Mouse (Mus musculus): ENCODE measurements around the gene Unc50. TPM values are rescaled to one million over a fixed set of nuclear protein-coding genes. Genes with fewer than 3 reads are reported as not detected.

Gene Unc50
- total RNA-seq, 1 experiment = 66.5 TPM

GRCm38 (mm10) chr1:37409647-37410046 lies 20.3 kb upstream of the Unc50 start:
- Histone ChIP-seq H3K9ac (ENCODE audit: insufficient read depth, low read depth, low read length, poor library complexity, severe bottlenecking) (no peak overlapping the region), H3K9me3 (ENCODE audit: control insufficient read depth, insufficient read depth, low read depth, low read length) (no peaks in the 10 kb centered on the region), H3K4me3 (ENCODE audit: insufficient read depth in 1 of 2, low read depth in 1 of 2, low read length in 2 of 2, poor library complexity in 1 of 2, severe bottlenecking in 1 of 2) (no peak overlapping the region), H3K4me1 (ENCODE audit: control insufficient read depth in 2 of 2, insufficient read depth in 2 of 2, low read length in 2 of 2, poor library complexity in 1 of 2) (peaks cover 2 to 3% of the 10 kb centered on the region in 2 experiments; a peak in 2 of 4 replicates), H3K36me3 (ENCODE audit: control insufficient read depth, insufficient read depth, low read length, poor library complexity, severe bottlenecking) (no peaks in the 10 kb centered on the region), H3K27ac (ENCODE audit: insufficient read depth, low read depth, low read length, poor library complexity, severe bottlenecking) (no peak overlapping the region)
- in situ Hi-C loops (cut with MboI; ENCODE audit: low sequenced_read_pairs in 2 of 2, unreplicated experiment in 2 of 2) = loop anchor here in 1 of 2 experiments (10.0 kb wide), 1 partner anchor 135 kb away; no protein-coding TSS in a partner anchor
- DNase-seq (ENCODE audit: low read depth, low spot score) = no peak
- TF ChIP-seq CHD2 (IDR thresholded peaks at IDR 0.05; ENCODE audit: low read depth, low read length) (no peak), ZC3H11A (IDR thresholded peaks at IDR 0.05; ENCODE audit: borderline replicate concordance, low read depth, low read length) (no peak), MAFK (IDR thresholded peaks at IDR 0.05; ENCODE audit: insufficient read depth, low read depth, low read length) (no peak), HCFC1 (IDR thresholded peaks at IDR 0.05; ENCODE audit: borderline replicate concordance, insufficient read depth, low read length) (no peak), ZNF384 (IDR thresholded peaks at IDR 0.05; ENCODE audit: low read depth, low read length) (no peak)

GRCm38 (mm10) chr1:37415394-37415793 lies 14.5 kb upstream of the Unc50 start:
- Histone ChIP-seq H3K9me3 (ENCODE audit: control insufficient read depth, insufficient read depth, low read depth, low read length) (no peaks in the 10 kb centered on the region), H3K27ac (ENCODE audit: insufficient read depth, low read depth, low read length, poor library complexity, severe bottlenecking) (no peak overlapping the region), H3K4me1 (ENCODE audit: control insufficient read depth in 2 of 2, insufficient read depth in 2 of 2, low read length in 2 of 2, poor library complexity in 1 of 2) (peaks cover under 1 to 3% of the 10 kb centered on the region in 2 experiments; a peak in 2 of 4 replicates), H3K4me3 (ENCODE audit: insufficient read depth in 1 of 2, low read depth in 1 of 2, low read length in 2 of 2, poor library complexity in 1 of 2, severe bottlenecking in 1 of 2) (no peak overlapping the region), H3K36me3 (ENCODE audit: control insufficient read depth, insufficient read depth, low read length, poor library complexity, severe bottlenecking) (peaks cover 4% of the 10 kb centered on the region), H3K9ac (ENCODE audit: insufficient read depth, low read depth, low read length, poor library complexity, severe bottlenecking) (no peak overlapping the region)
- in situ Hi-C loops (cut with MboI; ENCODE audit: low sequenced_read_pairs in 2 of 2, unreplicated experiment in 2 of 2) = no loop called here
- no peak for DNase-seq (ENCODE audit: low read depth, low spot score)
- TF ChIP-seq ZC3H11A (IDR thresholded peaks at IDR 0.05; ENCODE audit: borderline replicate concordance, low read depth, low read length) = no peak

DNA sequence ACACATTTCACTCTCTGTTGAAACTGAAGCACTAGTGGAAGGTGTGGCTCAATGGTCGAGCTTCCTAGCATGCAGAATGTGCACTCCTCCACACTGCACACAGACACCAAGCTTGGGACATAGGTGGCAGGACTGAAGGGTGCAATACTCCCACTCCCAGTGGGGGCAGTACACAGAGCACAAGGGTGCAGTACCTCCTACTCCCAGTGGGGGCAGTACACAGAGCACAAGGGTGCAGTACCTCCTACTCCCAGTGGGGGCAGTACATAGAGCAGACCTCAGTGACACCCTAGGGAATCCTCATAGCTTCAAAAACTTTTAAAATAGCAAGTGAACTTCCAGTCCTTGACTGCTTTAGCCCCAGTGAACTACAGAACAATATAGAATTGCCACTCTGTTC lies 10.5 kb upstream of the Unc50 start:
- Histone ChIP-seq H3K27ac (ENCODE audit: insufficient read depth, low read depth, low read length, poor library complexity, severe bottlenecking) (no peak overlapping the region), H3K9ac (ENCODE audit: insufficient read depth, low read depth, low read length, poor library complexity, severe bottlenecking) (no peak overlapping the region), H3K9me3 (ENCODE audit: control insufficient read depth, insufficient read depth, low read depth, low read length) (no peaks in the 10 kb centered on the region), H3K36me3 (ENCODE audit: control insufficient read depth, insufficient read depth, low read length, poor library complexity, severe bottlenecking) (peaks cover 4% of the 10 kb centered on the region), H3K4me1 (ENCODE audit: control insufficient read depth in 2 of 2, insufficient read depth in 2 of 2, low read length in 2 of 2, poor library complexity in 1 of 2) (no peaks in the 10 kb centered on the region), H3K4me3 (ENCODE audit: insufficient read depth in 1 of 2, low read depth in 1 of 2, low read length in 2 of 2, poor library complexity in 1 of 2, severe bottlenecking in 1 of 2) (no peak overlapping the region)
- TF ChIP-seq CHD2 (IDR thresholded peaks at IDR 0.05; ENCODE audit: low read depth, low read length) = no peak
- TF ChIP-seq MAFK (IDR thresholded peaks at IDR 0.05; ENCODE audit: insufficient read depth, low read depth, low read length) = no peak
- peak; percentile 46 for TF ChIP-seq ZC3H11A (IDR thresholded peaks at IDR 0.05; ENCODE audit: borderline replicate concordance, low read depth, low read length)
- peak; percentile 59; the same call in 1 of the 2 replicates for TF ChIP-seq HCFC1 (IDR thresholded peaks at IDR 0.05; ENCODE audit: borderline replicate concordance, insufficient read depth, low read length)
- peak; percentile 68; the same call in 1 of the 2 replicates for TF ChIP-seq ZNF384 (IDR thresholded peaks at IDR 0.05; ENCODE audit: low read depth, low read length)
- DNase-seq (ENCODE audit: low read depth, low spot score) = peak; percentile 47
- in situ Hi-C loops (cut with MboI; ENCODE audit: low sequenced_read_pairs in 2 of 2, unreplicated experiment in 2 of 2) = no loop called here

DNA sequence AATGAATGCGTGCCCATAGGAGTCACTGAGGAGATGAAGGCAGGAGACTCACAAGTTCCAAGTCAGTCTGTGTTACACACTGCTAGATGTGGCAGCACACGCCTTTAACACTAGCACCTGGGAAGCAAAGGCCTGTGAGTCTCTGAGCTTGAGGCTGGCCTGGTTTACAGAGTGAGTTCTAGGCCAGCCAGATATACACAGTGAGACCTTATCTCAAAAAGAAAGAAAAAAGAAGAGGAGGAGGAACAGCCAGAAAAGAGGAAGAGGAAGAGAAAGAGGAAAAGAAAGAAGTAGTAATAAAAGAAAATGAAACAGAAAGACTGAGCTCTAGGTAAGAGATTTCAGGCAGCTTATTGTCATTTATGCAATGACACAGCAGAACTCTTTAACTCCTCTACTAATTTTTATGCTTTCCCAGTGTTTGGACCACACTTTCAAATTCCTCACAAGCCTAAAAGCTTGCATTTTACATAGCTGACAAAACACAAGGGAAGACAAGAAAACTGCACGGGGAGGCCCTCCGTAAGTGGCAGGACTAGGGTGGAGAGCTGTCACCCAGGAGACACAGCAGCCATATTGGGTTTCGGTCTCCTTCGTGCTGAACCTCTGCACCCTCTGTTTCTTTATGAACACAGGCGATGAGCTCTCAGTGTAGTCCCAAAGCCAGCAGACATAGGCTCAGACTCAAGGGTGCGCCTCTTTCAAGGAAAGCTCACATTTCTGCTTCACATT lies 2.6 kb upstream of the Unc50 start:
- in situ Hi-C loops (cut with MboI; ENCODE audit: low sequenced_read_pairs in 2 of 2, unreplicated experiment in 2 of 2) = no loop called here
- no peak for DNase-seq (ENCODE audit: low read depth, low spot score)
- Histone ChIP-seq H3K27ac (ENCODE audit: insufficient read depth, low read depth, low read length, poor library complexity, severe bottlenecking) (no peak overlapping the region; the same call in 1 of the 2 replicates), H3K36me3 (ENCODE audit: control insufficient read depth, insufficient read depth, low read length, poor library complexity, severe bottlenecking) (peaks cover 7% of the 10 kb centered on the region), H3K9ac (ENCODE audit: insufficient read depth, low read depth, low read length, poor library complexity, severe bottlenecking) (no peak overlapping the region), H3K4me3 (ENCODE audit: insufficient read depth in 1 of 2, low read depth in 1 of 2, low read length in 2 of 2, poor library complexity in 1 of 2, severe bottlenecking in 1 of 2) (no peak overlapping the region), H3K9me3 (ENCODE audit: control insufficient read depth, insufficient read depth, low read depth, low read length) (no peaks in the 10 kb centered on the region), H3K4me1 (ENCODE audit: control insufficient read depth in 2 of 2, insufficient read depth in 2 of 2, low read length in 2 of 2, poor library complexity in 1 of 2) (peaks cover 2% of the 10 kb centered on the region in 2 experiments; a peak in 1 of 4 replicates)
- no peak for TF ChIP-seq HCFC1 (IDR thresholded peaks at IDR 0.05; ENCODE audit: borderline replicate concordance, insufficient read depth, low read length)
- no peak for TF ChIP-seq ZNF384 (IDR thresholded peaks at IDR 0.05; ENCODE audit: low read depth, low read length)
- TF ChIP-seq MAFK (IDR thresholded peaks at IDR 0.05; ENCODE audit: insufficient read depth, low read depth, low read length) = no peak
- TF ChIP-seq ZC3H11A (IDR thresholded peaks at IDR 0.05; ENCODE audit: borderline replicate concordance, low read depth, low read length) = no peak
- TF ChIP-seq CHD2 (IDR thresholded peaks at IDR 0.05; ENCODE audit: low read depth, low read length) = no peak

Data from ES-E14 (cell line).